Mouse (Mus musculus) megakaryocyte progenitor cell, adult 5-6 weeks (primary cell): ENCODE data around the gene Pisd. TPM values are rescaled to one million over a fixed set of nuclear protein-coding genes. Genes with fewer than 3 reads are reported as not detected.
A peak's percentile ranks its signal among the peaks of the same experiment; 100 is the strongest.
"Not testable (repeated sequence)": the region's sequence is repeated elsewhere in the genome, so short reads cannot be mapped to it uniquely, and the experiment has no call there.

Experiments used
- ATAC-seq: replicated peaks from 2 replicates; pipeline ENCODE4 v1.8.0; 2016; ENCODE audit warnings: mild to moderate bottlenecking, moderate TSS enrichment, inconsistent platforms; ENCODE audit not compliant: poor library complexity
- total RNA-seq, 2 experiments: library from RNA; stranded (forward) in 1 of 2; stranded (reverse) in 1 of 2; fragments of 157-497, 149-512 nt in 1 of 2; fragments of 200-1000 nt in 1 of 2; gene quantifications; 2 replicates each; pipeline versions ENCODE4 v1.2.3 to v1.2.4; 2015 to 2017

The Pisd gene
- total RNA-seq (2015) (32.3 and 33.8 TPM in 2 replicates), total RNA-seq (2017) (34.5 and 38.9 TPM in 2 replicates)

- ATAC-seq, result peak; percentile 98
Measured at GRCm38 (mm10) chr5:32785313-32785915, at the start of gene Pisd. Gene Pisd, minus strand, starts transcription at chr5:32785646.

GRCm38 (mm10) chr5:32834497-32834896, 49.1 kb upstream of the Pisd start:
- peak; percentile 6; the same call in 1 of the 2 replicates for ATAC-seq

- ATAC-seq, result no peak
Measured at GRCm38 (mm10) chr5:32830054-32830453, 44.6 kb upstream of the Pisd start.

GRCm38 (mm10) chr5:32828766-32829165, 43.3 kb upstream of the Pisd start:
- ATAC-seq, result not testable (repeated sequence)

GRCm38 (mm10) chr5:32827009-32827408, 41.6 kb upstream of the Pisd start, which contains the start of gene Gm20671:
Gene Gm20671, minus strand, starts transcription at chr5:32827109.
- ATAC-seq, result no peak

- no peak for ATAC-seq
Measured at GRCm38 (mm10) chr5:32820471-32820870, 35.0 kb upstream of the Pisd start.

GRCm38 (mm10) chr5:32815396-32815795, 29.9 kb upstream of the Pisd start:
- ATAC-seq, result no peak

- not testable (repeated sequence) for ATAC-seq
Measured at GRCm38 (mm10) chr5:32786454-32786853, 1.0 kb upstream of the Pisd start.

- no peak for ATAC-seq
Measured at GRCm38 (mm10) chr5:32784726-32785125, 720 bp downstream of the Pisd start.

GRCm38 (mm10) chr5:32781596-32781995, 3.9 kb downstream of the Pisd start:
- peak; percentile 62 for ATAC-seq

GRCm38 (mm10) chr5:32778168-32778567, 7.3 kb downstream of the Pisd start:
- ATAC-seq, result peak; percentile 56

- ATAC-seq, result no peak
Measured at GRCm38 (mm10) chr5:32772361-32772760, 13.1 kb downstream of the Pisd start.

- ATAC-seq, result no peak
Measured at GRCm38 (mm10) chr5:32767636-32768373, 17.6 kb downstream of the Pisd start.

- ATAC-seq, result no peak
Measured at GRCm38 (mm10) chr5:32767004-32767403, 18.4 kb downstream of the Pisd start.

GRCm38 (mm10) chr5:32761566-32762140, 23.8 kb downstream of the Pisd start:
- ATAC-seq, result peak; percentile 63

GRCm38 (mm10) chr5:32760787-32761186, 24.7 kb downstream of the Pisd start:
- no peak for ATAC-seq

- not testable (repeated sequence) for ATAC-seq
Measured at GRCm38 (mm10) chr5:32760352-32760751, 25.1 kb downstream of the Pisd start.

- 0 out of 2 replicates have a peak, but pooled peaks have one; percentile 26 for ATAC-seq
Measured at GRCm38 (mm10) chr5:32759662-32760061, 25.8 kb downstream of the Pisd start.

- ATAC-seq, result no peak
Measured at GRCm38 (mm10) chr5:32756141-32756540, 29.3 kb downstream of the Pisd start.

- no peak for ATAC-seq
Measured at GRCm38 (mm10) chr5:32751736-32752135, 33.7 kb downstream of the Pisd start.

- no peak for ATAC-seq
Measured at GRCm38 (mm10) chr5:32748936-32749335, 36.5 kb downstream of the Pisd start.
